ENCODE assay signal across 25 mouse cellular contexts in the genomic region with DNA sequence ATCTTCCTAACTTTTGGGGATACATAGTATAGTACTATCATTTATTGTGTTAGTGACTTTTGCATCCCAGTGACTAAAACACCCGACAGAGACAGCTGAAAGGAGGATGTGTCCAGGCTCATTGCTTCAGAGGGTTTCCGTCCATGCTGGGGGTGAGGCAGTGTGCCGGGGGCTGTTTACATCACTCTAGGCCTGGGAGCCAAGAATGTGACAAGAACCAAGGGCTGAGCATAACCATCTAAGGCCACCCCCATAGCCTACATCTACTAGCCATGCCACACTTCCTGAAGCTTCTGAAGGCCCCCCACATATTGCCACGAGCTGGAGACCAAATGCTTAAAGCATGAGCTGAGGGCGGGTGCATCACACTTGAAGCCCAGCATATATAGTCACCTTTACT. TPM values are rescaled to one million over a fixed set of nuclear protein-coding genes. Genes with fewer than 3 reads are reported as not detected.
"Had no signal": no experiment of that assay in that cellular context is flagged by ENCODE, and none has a peak within 500 bp of the region (broad histone marks: within the 10 kb centered on the region; RNA-seq: fewer than 3 reads in every experiment).

No protein-coding gene starts in this region.

- H3K9ac ChIP-seq: limb, embryonic 13.5 days; liver, embryonic 13.5 days; midbrain, embryonic 13.5 days; neural tube, embryonic 13.5 days; stomach, embryonic 15.5 days had no signal

- H3K4me2 ChIP-seq: limb, embryonic 13.5 days; liver, embryonic 13.5 days; midbrain, embryonic 13.5 days; neural tube, embryonic 13.5 days; stomach, embryonic 15.5 days had no signal

- H3K27me3 ChIP-seq: neural tube, embryonic 13.5 days; stomach, embryonic 15.5 days had no signal

- H3K4me1 ChIP-seq: liver, embryonic 13.5 days; megakaryocyte, embryonic 14.5 days had no signal

- H3K36me3 ChIP-seq: liver, embryonic 13.5 days; midbrain, embryonic 10.5 days; midbrain, embryonic 13.5 days; neural tube, embryonic 13.5 days; stomach, embryonic 15.5 days had no signal

- H3K4me3 ChIP-seq: limb, embryonic 13.5 days; liver, embryonic 13.5 days; megakaryocyte, embryonic 14.5 days; midbrain, embryonic 10.5 days; midbrain, embryonic 13.5 days; myocyte; neural tube, embryonic 13.5 days; stomach, embryonic 15.5 days had no signal

- ATAC-seq: hindbrain, postnatal 0 days; inflammation-experienced regulatory T-cells, adult 6 months; midbrain, embryonic 13.5 days; midbrain, embryonic 16.5 days had no signal

- H3K27ac ChIP-seq: hindbrain, postnatal 0 days; limb, embryonic 13.5 days; liver, embryonic 13.5 days; midbrain, embryonic 10.5 days; midbrain, embryonic 13.5 days; neural tube, embryonic 13.5 days had no signal

- H3K9me3 ChIP-seq: limb, embryonic 13.5 days; liver, embryonic 13.5 days; midbrain, embryonic 10.5 days; midbrain, embryonic 13.5 days; neural tube, embryonic 13.5 days; stomach, embryonic 15.5 days had no signal

- DNase-seq: kidney, adult 18-20 months; kidney, adult 9 months; kidney, postnatal 14 days; kidney, postnatal 4 days; left cerebral cortex, postnatal 4 days; liver, embryonic 13.5 days; retina, postnatal 1 day; right cerebral cortex, postnatal 25 days; spleen, adult 18-20 months; thymus, adult 2 months; thymus, postnatal 14 days; thymus, postnatal 4 days had no signal

RNA-seq across cellular contexts. Expression of a gene that starts 18.0 kb away (rescaled TPM):
- polyA plus RNA-seq: inflammation-experienced regulatory T-cells, adult 6 months had no signal

RNA-seq across cellular contexts. Expression of a gene that starts 34.2 kb away (rescaled TPM):
- polyA plus RNA-seq: kidney, embryonic 16.5 days; liver, adult 2 months; liver, embryonic 13.5 days; liver, embryonic 16.5 days; myocyte had no signal

RNA-seq across cellular contexts. Expression of a gene that starts 50.7 kb away (rescaled TPM):
- polyA plus RNA-seq: hindbrain, postnatal 0 days; kidney, embryonic 16.5 days; liver, adult 2 months; liver, embryonic 13.5 days; liver, embryonic 16.5 days; midbrain, embryonic 10.5 days; midbrain, embryonic 13.5 days; midbrain, embryonic 16.5 days; myocyte; neural tube, embryonic 13.5 days; stomach, embryonic 15.5 days; thymus, adult 2 months had no signal
